Mouse (Mus musculus): ENCODE results near the gene Kcnc3. TPM values are rescaled to one million over a fixed set of nuclear protein-coding genes. Genes with fewer than 3 reads are reported as not detected.
A peak's percentile ranks its signal among the peaks of the same experiment; 100 is the strongest.

The Kcnc3 gene
- polyA plus RNA-seq, 1 experiment from 2014 or later: 1.7 TPM

DNA sequence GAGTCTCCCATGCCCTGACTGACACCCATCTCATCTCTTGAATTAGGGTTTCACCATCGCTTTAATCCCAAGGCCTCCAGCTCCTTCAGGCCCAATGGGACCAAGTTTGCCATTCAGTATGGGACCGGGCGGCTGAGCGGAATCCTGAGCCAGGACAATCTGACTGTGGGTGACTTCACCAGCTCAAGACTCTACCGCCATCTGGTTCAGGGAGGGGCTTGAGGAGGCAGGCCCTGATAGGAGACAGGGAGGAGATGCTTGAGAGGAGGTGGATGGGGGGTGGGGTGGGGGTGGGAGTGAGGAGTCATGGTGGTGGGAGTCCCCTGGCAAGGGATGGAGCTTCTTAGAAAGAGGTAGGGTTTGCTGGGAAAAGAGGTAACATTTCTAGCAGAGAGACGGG is 8.8 kb upstream of the Kcnc3 start:
- Histone ChIP-seq H3K9me3 (ENCODE audit: control insufficient read depth, low read length) (peaks cover 3% of the 10 kb centered on the region; the same call in 1 of the 2 replicates), H3K4me1 (ENCODE audit: control insufficient read depth, insufficient read depth, low read length) (no peaks in the 10 kb centered on the region), H3K4me3 (ENCODE audit: low read depth, low read length) (no peak overlapping the region), H3K36me3 (ENCODE audit: control insufficient read depth, insufficient read depth, low read length) (no peaks in the 10 kb centered on the region), H3K27ac (ENCODE audit: low read depth, low read length) (no peak overlapping the region), H3K4me2 (ENCODE audit: low read depth) (no peak overlapping the region), H3K27me3 (ENCODE audit: control insufficient read depth, insufficient read depth, low read length) (peaks cover 4% of the 10 kb centered on the region; the same call in 1 of the 2 replicates), H3K9ac (ENCODE audit: low read length) (no peak overlapping the region)
- ATAC-seq (ENCODE audit: insufficient read depth, low FRiP score, low TSS enrichment) (no peak), DNase-seq (ENCODE audit: low spot score) (no peak)
- 79% methylated on average over 6 of the region's 6 CpGs for WGBS

GRCm38 (mm10) chr7:44582709-44583108 is 7.8 kb upstream of the Kcnc3 start:
- Histone ChIP-seq H3K4me3 (ENCODE audit: low read depth, low read length) (no peak overlapping the region), H3K4me1 (ENCODE audit: control insufficient read depth, insufficient read depth, low read length) (no peaks in the 10 kb centered on the region), H3K9me3 (ENCODE audit: control insufficient read depth, low read length) (peaks cover 3% of the 10 kb centered on the region; the same call in 1 of the 2 replicates), H3K27ac (ENCODE audit: low read depth, low read length) (no peak overlapping the region), H3K36me3 (ENCODE audit: control insufficient read depth, insufficient read depth, low read length) (no peaks in the 10 kb centered on the region), H3K4me2 (ENCODE audit: low read depth) (no peak overlapping the region), H3K9ac (ENCODE audit: low read length) (no peak overlapping the region), H3K27me3 (ENCODE audit: control insufficient read depth, insufficient read depth, low read length) (peaks cover 12% of the 10 kb centered on the region)
- ATAC-seq (ENCODE audit: insufficient read depth, low FRiP score, low TSS enrichment): no peak
- 75% methylated on average over 5 of the region's 5 CpGs for WGBS
- DNase-seq (ENCODE audit: low spot score): no peak

- Histone ChIP-seq H3K9me3 (ENCODE audit: control insufficient read depth, low read length) (peaks cover 3% of the 10 kb centered on the region; the same call in 1 of the 2 replicates), H3K9ac (ENCODE audit: low read length) (no peak overlapping the region), H3K4me3 (ENCODE audit: low read depth, low read length) (no peak overlapping the region), H3K4me2 (ENCODE audit: low read depth) (no peak overlapping the region), H3K27me3 (ENCODE audit: control insufficient read depth, insufficient read depth, low read length) (peaks cover 16% of the 10 kb centered on the region), H3K36me3 (ENCODE audit: control insufficient read depth, insufficient read depth, low read length) (no peaks in the 10 kb centered on the region), H3K4me1 (ENCODE audit: control insufficient read depth, insufficient read depth, low read length) (no peaks in the 10 kb centered on the region), H3K27ac (ENCODE audit: low read depth, low read length) (no peak overlapping the region)
- DNase-seq (ENCODE audit: low spot score): no peak
- 85% methylated on average over 1 of the region's 1 CpGs for WGBS
- no peak for ATAC-seq (ENCODE audit: insufficient read depth, low FRiP score, low TSS enrichment)
Observed at GRCm38 (mm10) chr7:44583146-44583545, 7.3 kb upstream of the Kcnc3 start.

DNA sequence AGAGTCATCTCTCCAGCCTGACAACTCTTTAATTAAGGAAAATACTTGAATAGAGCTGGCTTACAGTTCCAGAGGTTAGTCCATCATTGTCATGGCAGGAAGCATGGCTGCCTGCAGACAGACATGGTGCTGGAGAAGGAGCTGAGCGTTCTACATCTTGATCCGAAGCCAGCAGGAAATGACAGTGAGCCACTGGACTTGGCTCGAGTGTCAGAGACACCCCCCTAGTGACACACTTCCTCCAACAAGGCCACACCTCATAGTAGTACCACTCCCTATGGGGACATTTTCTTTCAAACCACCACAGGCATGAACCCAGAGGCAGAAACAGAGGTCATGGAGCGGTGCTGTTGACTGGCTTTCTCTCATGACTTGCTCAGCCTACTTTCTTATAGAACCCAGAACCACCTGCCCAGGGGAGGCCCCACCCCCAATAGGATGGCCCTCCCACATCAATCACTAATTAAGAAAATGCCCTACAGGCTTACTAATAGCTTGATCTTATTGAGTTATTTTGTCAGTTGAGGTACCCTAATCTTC is 6.1 kb upstream of the Kcnc3 start:
- H3K27ac ChIP-seq (ENCODE audit: low read depth, low read length): no peak overlapping the region
- no peak for DNase-seq (ENCODE audit: low spot score)
- H3K4me3 ChIP-seq (ENCODE audit: low read depth, low read length): no peak overlapping the region
- WGBS: 79% methylated on average over 4 of the region's 4 CpGs
- peaks cover 2% of the 10 kb centered on the region; the same call in 1 of the 2 replicates for H3K4me1 ChIP-seq (ENCODE audit: control insufficient read depth, insufficient read depth, low read length)
- no peak for ATAC-seq (ENCODE audit: insufficient read depth, low FRiP score, low TSS enrichment)
- no peak overlapping the region for H3K4me2 ChIP-seq (ENCODE audit: low read depth)
- no peaks in the 10 kb centered on the region for H3K9me3 ChIP-seq (ENCODE audit: control insufficient read depth, low read length)
- peaks cover 20% of the 10 kb centered on the region for H3K27me3 ChIP-seq (ENCODE audit: control insufficient read depth, insufficient read depth, low read length)
- no peaks in the 10 kb centered on the region for H3K36me3 ChIP-seq (ENCODE audit: control insufficient read depth, insufficient read depth, low read length)
- H3K9ac ChIP-seq (ENCODE audit: low read length): no peak overlapping the region

GRCm38 (mm10) chr7:44584921-44585320 is 5.5 kb upstream of the Kcnc3 start:
- no peak for DNase-seq (ENCODE audit: low spot score)
- no peak for ATAC-seq (ENCODE audit: insufficient read depth, low FRiP score, low TSS enrichment)
- H3K27me3 ChIP-seq (ENCODE audit: control insufficient read depth, insufficient read depth, low read length): peaks cover 24% of the 10 kb centered on the region
- no peaks in the 10 kb centered on the region for H3K36me3 ChIP-seq (ENCODE audit: control insufficient read depth, insufficient read depth, low read length)
- peaks cover 4% of the 10 kb centered on the region for H3K4me1 ChIP-seq (ENCODE audit: control insufficient read depth, insufficient read depth, low read length)
- no peak overlapping the region for H3K27ac ChIP-seq (ENCODE audit: low read depth, low read length)
- WGBS: 84% methylated on average over 6 of the region's 6 CpGs
- no peak overlapping the region for H3K9ac ChIP-seq (ENCODE audit: low read length)
- H3K4me3 ChIP-seq (ENCODE audit: low read depth, low read length): no peak overlapping the region
- H3K9me3 ChIP-seq (ENCODE audit: control insufficient read depth, low read length): no peaks in the 10 kb centered on the region
- H3K4me2 ChIP-seq (ENCODE audit: low read depth): no peak overlapping the region

DNA sequence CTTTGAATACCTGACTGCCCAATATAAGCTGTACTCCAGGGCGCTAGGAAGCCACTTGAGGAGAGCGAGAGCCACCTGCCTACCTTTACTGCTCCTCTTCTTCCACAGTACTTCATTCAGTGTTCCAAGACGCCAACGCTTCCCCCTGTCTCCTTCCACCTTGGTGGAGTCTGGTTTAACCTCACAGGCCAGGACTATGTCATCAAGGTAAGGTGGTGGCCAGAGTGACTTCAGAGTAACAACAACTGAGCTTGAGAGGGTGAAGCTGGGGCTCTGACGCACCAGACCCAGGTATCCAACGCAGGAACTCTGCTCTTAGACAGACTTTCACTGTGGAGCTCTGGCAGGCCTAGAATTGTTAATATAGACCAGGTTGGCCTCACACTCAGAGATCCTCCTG is 4.9 kb upstream of the Kcnc3 start:
- Histone ChIP-seq H3K9me3 (ENCODE audit: control insufficient read depth, low read length) (no peaks in the 10 kb centered on the region), H3K4me2 (ENCODE audit: low read depth) (no peak overlapping the region), H3K4me3 (ENCODE audit: low read depth, low read length) (no peak overlapping the region), H3K27me3 (ENCODE audit: control insufficient read depth, insufficient read depth, low read length) (peaks cover 24% of the 10 kb centered on the region), H3K4me1 (ENCODE audit: control insufficient read depth, insufficient read depth, low read length) (peaks cover 9% of the 10 kb centered on the region), H3K36me3 (ENCODE audit: control insufficient read depth, insufficient read depth, low read length) (no peaks in the 10 kb centered on the region), H3K9ac (ENCODE audit: low read length) (no peak overlapping the region), H3K27ac (ENCODE audit: low read depth, low read length) (no peak overlapping the region)
- ATAC-seq (ENCODE audit: insufficient read depth, low FRiP score, low TSS enrichment): no peak
- no peak for DNase-seq (ENCODE audit: low spot score)
- 87% methylated on average over 6 of the region's 6 CpGs for whole genome bisulfite sequencing

DNA sequence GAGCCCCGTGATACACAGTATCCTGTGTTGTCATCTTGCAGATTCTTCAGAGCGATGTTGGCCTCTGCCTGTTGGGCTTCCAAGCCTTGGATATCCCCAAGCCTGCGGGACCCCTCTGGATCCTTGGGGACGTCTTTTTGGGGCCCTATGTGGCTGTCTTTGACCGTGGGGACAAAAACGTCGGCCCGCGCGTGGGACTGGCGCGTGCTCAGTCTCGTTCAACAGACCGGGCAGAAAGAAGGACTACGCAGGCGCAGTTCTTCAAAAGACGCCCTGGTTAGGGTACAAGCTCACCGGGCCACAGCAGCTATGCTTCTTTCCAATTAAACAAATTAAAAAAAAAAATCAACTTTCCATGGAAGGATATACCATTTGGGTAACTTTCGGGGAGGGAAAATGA is 3.9 kb upstream of the Kcnc3 start:
- H3K27me3 ChIP-seq (ENCODE audit: control insufficient read depth, insufficient read depth, low read length): peaks cover 27% of the 10 kb centered on the region
- 16% methylated on average over 19 of the region's 19 CpGs for WGBS
- DNase-seq (ENCODE audit: low spot score) (peak; percentile 58), ATAC-seq (ENCODE audit: insufficient read depth, low FRiP score, low TSS enrichment) (no peak)
- no peak overlapping the region for H3K27ac ChIP-seq (ENCODE audit: low read depth, low read length)
- no peaks in the 10 kb centered on the region for H3K9me3 ChIP-seq (ENCODE audit: control insufficient read depth, low read length)
- H3K4me3 ChIP-seq (ENCODE audit: low read depth, low read length): peak overlapping the region; percentile 31
- H3K4me2 ChIP-seq (ENCODE audit: low read depth): peak overlapping the region; percentile 70
- H3K4me1 ChIP-seq (ENCODE audit: control insufficient read depth, insufficient read depth, low read length): peaks cover 10% of the 10 kb centered on the region
- H3K9ac ChIP-seq (ENCODE audit: low read length): no peak overlapping the region
- H3K36me3 ChIP-seq (ENCODE audit: control insufficient read depth, insufficient read depth, low read length): no peaks in the 10 kb centered on the region

- DNase-seq (ENCODE audit: low spot score): peak; percentile 80
- no peaks in the 10 kb centered on the region for H3K9me3 ChIP-seq (ENCODE audit: control insufficient read depth, low read length)
- peak overlapping the region; percentile 31 for H3K4me3 ChIP-seq (ENCODE audit: low read depth, low read length)
- no peak overlapping the region for H3K27ac ChIP-seq (ENCODE audit: low read depth, low read length)
- peaks cover 31% of the 10 kb centered on the region for H3K27me3 ChIP-seq (ENCODE audit: control insufficient read depth, insufficient read depth, low read length)
- no peak for ATAC-seq (ENCODE audit: insufficient read depth, low FRiP score, low TSS enrichment)
- H3K9ac ChIP-seq (ENCODE audit: low read length): no peak overlapping the region
- peaks cover 14% of the 10 kb centered on the region for H3K4me1 ChIP-seq (ENCODE audit: control insufficient read depth, insufficient read depth, low read length)
- 0% methylated on average over 18 of the region's 18 CpGs for WGBS
- H3K4me2 ChIP-seq (ENCODE audit: low read depth): peak overlapping the region; percentile 70
- H3K36me3 ChIP-seq (ENCODE audit: control insufficient read depth, insufficient read depth, low read length): no peaks in the 10 kb centered on the region
Observed at GRCm38 (mm10) chr7:44586930-44587329, 3.5 kb upstream of the Kcnc3 start.

GRCm38 (mm10) chr7:44587676-44588075 is 2.8 kb upstream of the Kcnc3 start:
- H3K9me3 ChIP-seq (ENCODE audit: control insufficient read depth, low read length): no peaks in the 10 kb centered on the region
- no peak overlapping the region for H3K9ac ChIP-seq (ENCODE audit: low read length)
- ATAC-seq (ENCODE audit: insufficient read depth, low FRiP score, low TSS enrichment) (no peak), DNase-seq (ENCODE audit: low spot score) (no peak)
- 48% methylated on average over 6 of the region's 6 CpGs for WGBS
- H3K4me3 ChIP-seq (ENCODE audit: low read depth, low read length): no peak overlapping the region
- H3K4me1 ChIP-seq (ENCODE audit: control insufficient read depth, insufficient read depth, low read length): peaks cover 18% of the 10 kb centered on the region
- no peak overlapping the region for H3K27ac ChIP-seq (ENCODE audit: low read depth, low read length)
- no peaks in the 10 kb centered on the region for H3K36me3 ChIP-seq (ENCODE audit: control insufficient read depth, insufficient read depth, low read length)
- peaks cover 39% of the 10 kb centered on the region for H3K27me3 ChIP-seq (ENCODE audit: control insufficient read depth, insufficient read depth, low read length)
- H3K4me2 ChIP-seq (ENCODE audit: low read depth): peak overlapping the region; percentile 70

All from neural tube, embryonic 11.5 days (tissue).